Mouse (Mus musculus) CH12.LX (cell line): ENCODE measurements at regions not wholly inside any gene's neighbourhood (a gene's known extent, or its start where the extent isn't known, plus 50 kb on each side); places are given as distances from the start of the nearest gene placed in this dataset.

Source experiments
- CTCF ChIP-seq, 2 experiments: IDR thresholded peaks in 1 of 2; conservative IDR thresholded peaks in 1 of 2; 2 replicates each; pipeline ENCODE4 v1.5.1; 2011 to 2012; ENCODE audit warnings: low read depth in 2 of 2, low read length in 2 of 2, improper control_type of control experiment in 1 of 2, inconsistent platforms in 1 of 2, mild to moderate bottlenecking in 1 of 2, moderate library complexity in 1 of 2
- TCF12 ChIP-seq: IDR thresholded peaks from 2 replicates; pipeline ENCODE4 v1.6.1; 2014; ENCODE audit warnings: low read depth, mild to moderate bottlenecking, inconsistent platforms, low read length, improper control_type of control experiment

DNA sequence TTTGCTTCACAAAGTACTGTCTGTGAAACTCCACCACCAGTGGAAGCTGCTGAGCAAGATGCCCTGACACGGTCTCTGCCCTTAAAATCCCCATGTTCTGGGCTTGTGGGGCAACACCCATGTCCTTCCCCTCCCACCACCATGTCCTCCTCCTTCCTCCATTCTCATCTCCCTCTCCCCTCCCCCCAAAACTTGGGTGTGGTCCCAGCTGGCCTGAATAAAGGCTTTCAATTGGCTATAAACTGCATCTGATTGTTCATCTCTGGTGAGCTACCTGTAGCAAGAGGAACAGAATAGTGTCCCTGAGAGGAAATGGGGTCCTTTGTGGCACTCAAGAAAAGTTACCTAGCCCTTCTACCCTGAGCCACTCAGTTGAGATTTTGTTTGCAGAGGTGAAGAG lies 91.8 kb downstream of the Slc16a9 start:
- TF ChIP-seq CTCF (conservative IDR thresholded peaks at IDR 0.05 in 1 of 2, IDR thresholded peaks at IDR 0.05 in 1 of 2; ENCODE audit: low read depth in 2 of 2, low read length in 2 of 2) (no peak), TCF12 (no peak)
